Mouse (Mus musculus) embryonic fibroblast, embryonic 13.5 days (primary cell): ENCODE measurements around the gene Stag1.

ENCODE experiments used
- CTCF ChIP-seq: IDR thresholded peaks from 2 replicates; pipeline ENCODE4 v1.5.1; 2011; ENCODE audit warnings: mild to moderate bottlenecking, control low read depth, low read length, moderate library complexity, borderline replicate concordance; ENCODE audit not compliant: insufficient read depth
- POLR2A ChIP-seq: IDR thresholded peaks from 2 replicates; pipeline ENCODE4 v1.6.1; 2011; ENCODE audit warnings: low read depth, mild to moderate bottlenecking, control low read depth, low read length, moderate library complexity

DNA sequence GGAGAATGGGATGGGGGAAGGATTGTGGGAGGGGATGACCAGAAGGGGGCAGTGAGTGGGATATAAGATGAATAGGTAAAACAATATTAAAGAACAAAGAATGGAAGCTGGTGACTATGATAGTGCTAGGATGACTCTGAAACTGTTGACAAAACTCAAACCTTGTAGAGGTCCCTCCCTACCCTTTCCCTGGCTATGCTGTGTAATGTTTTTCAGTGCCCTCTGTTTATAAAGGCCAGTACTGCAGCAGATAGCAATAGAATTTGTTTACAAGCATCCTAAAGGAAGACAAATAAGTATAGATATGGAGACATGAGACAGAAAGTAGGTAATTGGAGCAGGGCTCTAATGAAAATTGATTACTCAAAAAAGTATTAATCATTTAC lies 139.0 kb downstream of the Stag1 start:
- TF ChIP-seq CTCF: no peak
- no peak for TF ChIP-seq POLR2A
